Mouse (Mus musculus): ENCODE measurements around the gene Mettl27. TPM values are rescaled to one million over a fixed set of nuclear protein-coding genes. Genes with fewer than 3 reads are reported as not detected.

The Mettl27 gene
- polyA plus RNA-seq, 1 experiment from 2014 or later: 26.3 TPM

DNA sequence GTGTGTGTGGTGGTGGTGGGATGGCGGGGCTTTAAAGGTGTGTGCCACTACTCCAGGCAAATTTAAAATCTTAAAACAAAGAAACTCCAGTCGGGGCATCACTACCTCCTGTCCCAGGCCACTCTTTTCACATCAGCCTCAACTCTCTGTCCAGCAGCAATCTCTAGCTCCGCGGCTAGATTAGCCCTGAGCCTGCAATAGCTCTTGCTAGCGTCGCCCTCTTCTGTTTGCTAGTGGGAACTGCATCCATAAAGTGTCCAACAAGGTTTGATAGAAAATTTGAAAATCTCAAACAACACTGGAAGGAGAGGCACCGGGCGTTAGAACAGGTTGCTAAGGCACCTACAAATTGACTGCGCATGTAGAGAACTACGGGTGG lies 33.3 kb downstream of the Mettl27 start:
- WGBS: 5% methylated on average over 10 of the region's 10 CpGs
- ATAC-seq (ENCODE audit: insufficient number of reproducible peaks, insufficient read depth, low FRiP score, low read depth): peak; percentile 42; the same call in 1 of the 2 replicates
- Histone ChIP-seq H3K9ac (replicated peaks; ENCODE audit: low read depth, low read length) (no peak overlapping the region), H3K27me3 (ENCODE audit: control insufficient read depth, insufficient read depth, low read length) (no peaks in the 10 kb centered on the region), H3K36me3 (ENCODE audit: control insufficient read depth, insufficient read depth, low read length) (no peaks in the 10 kb centered on the region), H3K27ac (ENCODE audit: low read length) (no peak overlapping the region; the same call in 1 of the 2 replicates), H3K4me3 (ENCODE audit: low read depth, low read length) (peak overlapping the region; percentile 19; the same call in 1 of the 2 replicates), H3K4me2 (replicated peaks; ENCODE audit: low read depth, low read length) (peak overlapping the region; percentile 46), H3K4me1 (ENCODE audit: control insufficient read depth, insufficient read depth, low read length) (peaks cover 7% of the 10 kb centered on the region; the same call in 1 of the 2 replicates), H3K9me3 (ENCODE audit: control insufficient read depth, low read depth, low read length) (no peaks in the 10 kb centered on the region)

DNA sequence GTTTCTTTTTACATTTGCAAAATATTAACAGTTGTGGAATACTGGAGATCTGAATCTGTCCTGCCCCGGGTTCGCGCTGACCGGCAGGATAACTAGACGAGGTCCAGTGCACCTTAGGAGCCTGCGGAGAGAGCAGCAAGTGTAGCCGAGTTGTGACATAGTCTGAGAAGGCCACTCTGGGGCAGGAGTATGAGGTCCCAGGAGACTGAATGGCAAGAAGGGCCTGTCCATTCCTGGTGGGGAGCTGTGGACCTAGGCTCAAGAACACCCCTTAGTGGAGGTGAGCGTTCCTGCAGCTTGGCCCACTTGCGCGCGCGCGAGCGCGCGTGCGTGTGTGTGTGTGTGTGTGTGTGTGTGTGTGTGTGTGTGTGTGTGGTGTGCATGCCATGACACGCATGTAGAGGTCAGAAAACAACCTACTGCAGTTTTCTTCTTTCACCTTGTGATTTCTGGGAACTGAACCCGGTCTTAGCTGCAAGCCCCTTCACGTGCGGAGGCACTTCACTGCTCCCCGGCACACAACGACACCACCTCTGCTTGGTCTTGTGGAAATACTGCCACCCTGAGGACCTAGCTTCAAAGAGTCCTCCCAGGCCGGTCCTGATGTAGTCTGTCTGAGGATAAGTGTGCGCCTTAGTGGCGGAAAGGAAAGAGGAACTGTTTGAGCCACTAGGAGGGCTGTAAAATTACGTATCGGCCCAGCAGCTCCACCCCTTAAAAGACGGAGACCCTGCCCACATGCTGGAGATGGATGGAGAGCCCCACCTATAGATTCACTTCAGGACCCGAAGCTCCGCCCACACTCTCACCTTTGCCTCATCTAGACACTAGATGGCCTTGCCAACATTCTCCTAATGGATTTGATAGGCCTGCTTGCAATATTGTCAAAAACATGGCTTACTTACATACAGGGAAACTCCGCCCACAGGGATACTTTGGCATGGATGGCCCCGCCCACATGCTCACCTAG lies 34.0 kb downstream of the Mettl27 start:
- Histone ChIP-seq H3K36me3 (ENCODE audit: control insufficient read depth, insufficient read depth, low read length) (no peaks in the 10 kb centered on the region), H3K9me3 (ENCODE audit: control insufficient read depth, low read depth, low read length) (no peaks in the 10 kb centered on the region), H3K9ac (replicated peaks; ENCODE audit: low read depth, low read length) (0 out of 2 replicates have a peak overlapping the region, but pooled peaks have one; percentile 14), H3K4me3 (ENCODE audit: low read depth, low read length) (peak overlapping the region; percentile 19; the same call in 1 of the 2 replicates), H3K4me1 (ENCODE audit: control insufficient read depth, insufficient read depth, low read length) (peaks cover 7% of the 10 kb centered on the region; the same call in 1 of the 2 replicates), H3K4me2 (replicated peaks; ENCODE audit: low read depth, low read length) (peak overlapping the region; percentile 46), H3K27ac (ENCODE audit: low read length) (peak overlapping the region; percentile 68; the same call in 1 of the 2 replicates), H3K27me3 (ENCODE audit: control insufficient read depth, insufficient read depth, low read length) (no peaks in the 10 kb centered on the region)
- peak; percentile 83 for ATAC-seq (ENCODE audit: insufficient number of reproducible peaks, insufficient read depth, low FRiP score, low read depth)
- WGBS: 4% methylated on average over 33 of the region's 33 CpGs

DNA sequence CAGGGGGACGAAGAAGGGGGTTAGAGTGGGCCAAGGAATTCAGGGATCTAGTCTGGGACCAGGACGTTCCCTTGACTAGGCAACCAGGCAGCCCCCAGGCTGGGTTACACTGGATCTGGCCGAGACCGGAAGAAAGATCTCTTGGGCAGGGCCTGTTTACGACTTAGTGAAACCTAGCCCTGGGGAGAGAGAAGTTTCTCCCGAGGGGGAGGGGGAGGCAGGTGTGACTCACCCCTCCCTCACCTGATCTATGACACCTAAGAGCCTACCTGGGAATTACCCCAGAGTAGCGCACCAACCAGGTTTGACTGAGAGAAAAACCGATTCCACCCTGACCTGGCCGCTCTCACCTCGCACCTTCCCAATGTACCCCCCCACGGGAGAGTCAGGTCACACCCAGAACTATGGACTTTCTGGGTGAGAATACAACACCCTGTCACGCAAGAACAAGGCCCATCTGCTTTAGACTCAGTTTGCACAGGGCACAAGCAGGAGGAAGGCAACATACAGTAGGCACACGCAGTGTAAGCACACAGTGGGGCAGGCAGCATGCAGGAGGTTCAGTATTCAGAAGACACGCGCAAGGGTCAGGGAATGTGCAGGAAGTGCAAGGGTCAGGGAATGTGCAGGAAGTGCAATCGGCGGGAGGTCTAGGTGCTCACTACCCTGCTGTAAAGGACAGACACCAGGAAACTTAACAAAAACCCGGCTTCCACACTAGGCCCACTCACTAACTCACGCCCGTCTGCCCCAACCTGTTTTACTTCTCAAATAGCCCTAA lies 35.2 kb downstream of the Mettl27 start:
- peak overlapping the region; percentile 68 for H3K27ac ChIP-seq (ENCODE audit: low read length)
- no peak overlapping the region for H3K4me3 ChIP-seq (ENCODE audit: low read depth, low read length)
- H3K36me3 ChIP-seq (ENCODE audit: control insufficient read depth, insufficient read depth, low read length): no peaks in the 10 kb centered on the region
- peaks cover 7% of the 10 kb centered on the region; the same call in 1 of the 2 replicates for H3K4me1 ChIP-seq (ENCODE audit: control insufficient read depth, insufficient read depth, low read length)
- ATAC-seq (ENCODE audit: insufficient number of reproducible peaks, insufficient read depth, low FRiP score, low read depth): no peak
- H3K9ac ChIP-seq (replicated peaks; ENCODE audit: low read depth, low read length): no peak overlapping the region
- no peaks in the 10 kb centered on the region for H3K27me3 ChIP-seq (ENCODE audit: control insufficient read depth, insufficient read depth, low read length)
- H3K4me2 ChIP-seq (replicated peaks; ENCODE audit: low read depth, low read length): no peak overlapping the region
- H3K9me3 ChIP-seq (ENCODE audit: control insufficient read depth, low read depth, low read length): no peaks in the 10 kb centered on the region
- 61% methylated on average over 20 of the region's 20 CpGs for WGBS

DNA sequence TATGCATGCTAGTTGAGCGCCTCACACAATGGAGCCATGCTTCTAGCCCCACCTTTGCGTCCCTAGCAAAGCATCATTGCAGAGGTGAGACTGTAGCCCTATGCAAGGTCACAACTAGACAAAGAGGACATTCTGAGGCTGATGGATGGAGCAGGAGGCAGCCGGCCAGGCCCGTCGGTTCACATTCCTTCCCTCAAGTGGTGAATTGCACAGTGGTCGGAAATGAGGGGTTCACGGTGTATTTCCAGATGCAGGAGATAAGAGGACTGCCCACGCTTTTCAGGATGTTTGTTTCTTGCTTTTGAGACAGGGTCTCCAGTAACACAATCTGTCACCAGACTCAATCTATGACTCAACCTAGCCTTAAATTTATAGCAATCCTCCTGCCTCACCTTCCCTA lies 38.5 kb downstream of the Mettl27 start:
- Histone ChIP-seq H3K4me2 (replicated peaks; ENCODE audit: low read depth, low read length) (no peak overlapping the region), H3K36me3 (ENCODE audit: control insufficient read depth, insufficient read depth, low read length) (no peaks in the 10 kb centered on the region), H3K27me3 (ENCODE audit: control insufficient read depth, insufficient read depth, low read length) (no peaks in the 10 kb centered on the region), H3K4me1 (ENCODE audit: control insufficient read depth, insufficient read depth, low read length) (peaks cover 6% of the 10 kb centered on the region; the same call in 1 of the 2 replicates), H3K4me3 (ENCODE audit: low read depth, low read length) (no peak overlapping the region), H3K27ac (ENCODE audit: low read length) (no peak overlapping the region), H3K9me3 (ENCODE audit: control insufficient read depth, low read depth, low read length) (no peaks in the 10 kb centered on the region), H3K9ac (replicated peaks; ENCODE audit: low read depth, low read length) (no peak overlapping the region)
- WGBS: 45% methylated on average over 8 of the region's 8 CpGs
- no peak for ATAC-seq (ENCODE audit: insufficient number of reproducible peaks, insufficient read depth, low FRiP score, low read depth)

DNA sequence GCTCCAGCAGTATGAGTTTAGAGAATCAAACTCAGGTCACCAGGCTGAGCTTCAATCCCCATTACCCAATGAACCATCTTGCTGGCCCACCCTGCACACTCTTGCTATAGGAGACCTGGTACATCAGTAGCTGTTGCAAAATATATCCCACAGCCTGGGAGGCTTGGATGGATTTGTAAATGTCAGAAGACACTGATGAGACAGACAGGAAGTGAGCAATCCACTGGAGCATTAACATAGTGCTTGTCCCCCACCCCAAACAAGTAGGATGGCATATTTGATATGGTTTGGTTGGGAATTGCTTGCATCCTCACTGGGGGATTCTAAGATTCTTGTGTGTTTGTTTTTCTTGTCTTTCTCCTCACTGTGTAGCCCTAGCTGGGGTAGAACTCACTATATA lies 40.9 kb downstream of the Mettl27 start:
- Histone ChIP-seq H3K4me3 (ENCODE audit: low read depth, low read length) (no peak overlapping the region), H3K27ac (ENCODE audit: low read length) (no peak overlapping the region), H3K27me3 (ENCODE audit: control insufficient read depth, insufficient read depth, low read length) (no peaks in the 10 kb centered on the region), H3K9me3 (ENCODE audit: control insufficient read depth, low read depth, low read length) (no peaks in the 10 kb centered on the region), H3K4me1 (ENCODE audit: control insufficient read depth, insufficient read depth, low read length) (no peaks in the 10 kb centered on the region), H3K9ac (replicated peaks; ENCODE audit: low read depth, low read length) (no peak overlapping the region), H3K4me2 (replicated peaks; ENCODE audit: low read depth, low read length) (no peak overlapping the region), H3K36me3 (ENCODE audit: control insufficient read depth, insufficient read depth, low read length) (no peaks in the 10 kb centered on the region)
- ATAC-seq (ENCODE audit: insufficient number of reproducible peaks, insufficient read depth, low FRiP score, low read depth): no peak

DNA sequence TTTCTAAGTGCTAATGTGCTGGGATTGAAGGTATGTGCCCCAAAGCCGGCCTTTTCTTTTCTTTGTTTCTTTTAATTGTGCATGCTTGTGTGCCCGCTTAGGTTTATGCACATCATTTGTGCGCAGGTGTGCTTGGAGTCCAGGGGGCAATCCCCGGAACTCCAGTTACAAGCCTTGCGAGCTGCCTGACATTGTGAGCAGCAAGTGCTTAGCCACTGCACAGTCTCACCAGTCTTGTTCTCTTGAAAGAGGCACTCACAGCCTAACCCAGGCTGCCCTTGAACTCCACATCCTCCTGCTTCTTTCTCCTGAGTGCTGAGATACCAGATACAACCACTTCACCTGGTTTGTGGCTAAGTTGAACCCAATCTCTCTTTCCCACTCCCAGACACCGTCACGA lies 41.4 kb downstream of the Mettl27 start:
- no peak overlapping the region for H3K4me3 ChIP-seq (ENCODE audit: low read depth, low read length)
- no peak for ATAC-seq (ENCODE audit: insufficient number of reproducible peaks, insufficient read depth, low FRiP score, low read depth)
- 84% methylated on average over 7 of the region's 7 CpGs for WGBS
- H3K36me3 ChIP-seq (ENCODE audit: control insufficient read depth, insufficient read depth, low read length): no peaks in the 10 kb centered on the region
- no peak overlapping the region for H3K9ac ChIP-seq (replicated peaks; ENCODE audit: low read depth, low read length)
- no peak overlapping the region for H3K4me2 ChIP-seq (replicated peaks; ENCODE audit: low read depth, low read length)
- H3K27ac ChIP-seq (ENCODE audit: low read length): no peak overlapping the region
- H3K9me3 ChIP-seq (ENCODE audit: control insufficient read depth, low read depth, low read length): no peaks in the 10 kb centered on the region
- H3K27me3 ChIP-seq (ENCODE audit: control insufficient read depth, insufficient read depth, low read length): no peaks in the 10 kb centered on the region
- no peaks in the 10 kb centered on the region for H3K4me1 ChIP-seq (ENCODE audit: control insufficient read depth, insufficient read depth, low read length)

DNA sequence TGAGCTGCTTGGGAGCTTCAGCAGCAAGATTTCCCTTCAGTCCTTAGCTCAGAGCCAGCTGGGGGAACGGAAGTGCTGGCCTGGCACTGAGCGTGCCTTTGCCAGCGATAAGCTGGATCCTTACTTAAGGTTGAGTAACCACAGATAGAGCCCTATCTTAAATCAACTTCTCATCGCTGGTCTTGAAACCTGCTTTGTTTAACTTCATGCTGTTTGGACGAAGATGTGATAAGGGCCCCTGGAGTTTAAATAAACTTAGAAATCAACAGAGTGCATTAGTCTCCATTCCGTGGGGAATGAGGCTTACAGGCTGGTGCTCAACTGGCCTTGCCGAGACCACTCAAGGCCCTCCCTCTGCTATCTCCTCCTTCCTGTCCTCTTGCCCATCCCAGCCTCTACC lies 42.1 kb downstream of the Mettl27 start:
- Histone ChIP-seq H3K4me3 (ENCODE audit: low read depth, low read length) (no peak overlapping the region), H3K27me3 (ENCODE audit: control insufficient read depth, insufficient read depth, low read length) (no peaks in the 10 kb centered on the region), H3K9me3 (ENCODE audit: control insufficient read depth, low read depth, low read length) (no peaks in the 10 kb centered on the region), H3K4me2 (replicated peaks; ENCODE audit: low read depth, low read length) (no peak overlapping the region), H3K9ac (replicated peaks; ENCODE audit: low read depth, low read length) (no peak overlapping the region), H3K4me1 (ENCODE audit: control insufficient read depth, insufficient read depth, low read length) (no peaks in the 10 kb centered on the region), H3K27ac (ENCODE audit: low read length) (0 out of 2 replicates have a peak overlapping the region, but pooled peaks have one; percentile 27), H3K36me3 (ENCODE audit: control insufficient read depth, insufficient read depth, low read length) (no peaks in the 10 kb centered on the region)
- ATAC-seq (ENCODE audit: insufficient number of reproducible peaks, insufficient read depth, low FRiP score, low read depth): peak; percentile 79
- 24% methylated on average over 7 of the region's 7 CpGs for WGBS

DNA sequence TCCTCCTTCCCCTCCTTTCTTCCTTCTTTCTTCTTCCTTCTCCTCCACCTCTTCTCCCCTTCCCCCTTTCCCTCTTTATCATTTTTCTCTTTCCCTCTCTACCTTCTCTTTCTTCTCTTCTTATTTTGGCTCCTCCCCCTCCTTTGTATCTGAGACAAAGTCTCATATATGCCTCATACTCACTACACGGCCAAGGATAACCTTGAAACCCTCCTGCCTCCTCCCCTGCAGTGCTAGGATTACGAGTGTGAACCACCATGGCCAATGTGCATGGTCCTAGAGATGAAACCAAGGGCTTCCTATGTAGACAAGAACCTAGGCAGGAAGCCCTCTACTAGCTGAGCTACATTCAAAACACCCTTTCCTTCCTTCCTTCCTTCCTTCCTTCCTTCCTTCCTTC lies 42.8 kb downstream of the Mettl27 start:
- Histone ChIP-seq H3K27me3 (ENCODE audit: control insufficient read depth, insufficient read depth, low read length) (no peaks in the 10 kb centered on the region), H3K4me2 (replicated peaks; ENCODE audit: low read depth, low read length) (no peak overlapping the region), H3K4me3 (ENCODE audit: low read depth, low read length) (no peak overlapping the region), H3K9ac (replicated peaks; ENCODE audit: low read depth, low read length) (no peak overlapping the region), H3K36me3 (ENCODE audit: control insufficient read depth, insufficient read depth, low read length) (no peaks in the 10 kb centered on the region), H3K9me3 (ENCODE audit: control insufficient read depth, low read depth, low read length) (no peaks in the 10 kb centered on the region), H3K27ac (ENCODE audit: low read length) (no peak overlapping the region), H3K4me1 (ENCODE audit: control insufficient read depth, insufficient read depth, low read length) (no peaks in the 10 kb centered on the region)
- 63% methylated on average over 2 of the region's 2 CpGs for WGBS
- ATAC-seq (ENCODE audit: insufficient number of reproducible peaks, insufficient read depth, low FRiP score, low read depth): no peak
